Mouse (Mus musculus): Measurements from ENCODE around the gene 5730409E04Rik.

The 5730409E04Rik gene

GRCm38 (mm10) chr4:126632668-126633067, 23.1 kb downstream of the 5730409E04Rik start:
- intact Hi-C loops (cut with DNase I) = loop anchor here (2.0 kb wide), 1 partner anchor 108 kb away; no protein-coding TSS in a partner anchor

DNA sequence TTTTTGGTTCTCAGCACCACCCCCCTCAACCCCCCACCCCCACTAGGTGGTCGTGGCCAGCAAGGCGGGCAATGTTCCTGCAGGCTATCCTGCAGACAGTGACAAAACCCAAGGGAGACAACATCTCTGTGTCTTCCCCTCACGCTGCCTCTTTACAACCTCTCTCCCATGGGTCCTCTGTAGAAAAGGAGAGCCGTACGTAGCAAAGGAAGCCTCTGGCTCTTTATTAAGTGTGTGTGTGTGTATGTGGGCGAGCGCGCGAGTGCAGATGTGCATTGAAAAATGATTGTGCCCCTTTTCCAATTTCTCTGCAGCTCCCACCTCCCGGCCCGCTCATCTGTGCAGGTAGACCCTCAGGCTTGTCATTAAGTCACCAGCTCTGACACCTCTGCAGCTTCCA, 26.7 kb downstream of the 5730409E04Rik start:
- intact Hi-C loops (cut with DNase I) = no loop called here

DNA sequence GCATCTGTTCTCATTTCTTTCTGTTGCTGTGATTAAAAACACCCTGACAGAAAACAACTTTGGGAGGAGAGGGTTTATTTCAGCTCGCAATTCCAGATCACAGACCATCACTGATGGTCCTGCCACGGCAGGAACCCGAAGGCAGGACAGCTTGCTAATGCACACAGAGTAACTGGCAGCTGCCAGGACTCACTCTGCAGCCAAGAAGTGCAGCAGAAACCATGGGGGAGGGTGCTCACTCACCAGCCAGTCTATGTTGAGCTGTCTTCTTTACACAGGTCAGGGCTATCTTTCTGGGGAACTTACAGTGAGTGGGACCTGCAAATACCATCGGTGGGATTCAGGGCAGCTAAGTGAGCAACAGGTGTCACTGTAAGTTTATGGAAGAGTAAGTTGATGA, 27.8 kb downstream of the 5730409E04Rik start:
- intact Hi-C loops (cut with DNase I) = no loop called here

DNA sequence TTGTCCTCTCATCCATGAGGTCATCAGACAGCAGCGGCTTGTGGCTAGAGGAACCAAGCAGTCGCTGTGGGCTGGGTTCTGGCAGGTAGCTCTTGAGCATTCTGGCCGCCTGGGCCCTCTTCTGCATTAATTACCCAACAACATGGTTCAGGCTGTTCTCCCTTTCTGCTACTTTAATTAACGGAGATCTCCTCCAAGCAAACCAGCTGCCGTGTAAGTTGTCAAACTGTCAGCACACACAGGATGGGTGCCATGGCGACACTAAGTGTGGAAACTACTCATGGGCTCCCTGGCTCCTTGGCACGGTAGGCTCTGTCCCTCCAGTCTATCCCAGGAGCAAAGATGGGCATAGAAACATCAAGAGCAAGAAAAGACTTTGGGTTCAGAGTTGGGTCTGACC, 29.7 kb downstream of the 5730409E04Rik start:
- intact Hi-C loops (cut with DNase I) = no loop called here

- intact Hi-C loops (cut with DNase I) = no loop called here
Observed at GRCm38 (mm10) chr4:126641901-126642300, 32.3 kb downstream of the 5730409E04Rik start.

DNA sequence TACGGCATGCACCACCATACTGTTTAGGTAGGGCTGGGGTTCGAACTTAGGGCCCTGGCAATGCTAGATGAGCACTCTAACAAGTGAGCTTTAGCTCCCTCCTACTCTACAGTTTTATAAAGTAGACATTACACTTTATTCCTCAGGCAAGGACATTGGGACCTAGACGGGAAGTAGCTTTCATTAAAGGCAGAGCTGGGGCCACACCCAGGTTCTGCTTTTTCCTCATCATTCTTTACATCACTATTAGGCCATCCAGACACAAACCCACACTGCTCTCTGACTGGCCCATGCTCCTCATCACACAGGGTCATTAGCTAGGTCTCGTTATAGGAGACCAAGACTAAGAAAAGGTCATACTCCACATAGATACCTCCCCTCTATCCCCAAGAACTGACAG, 34.2 kb downstream of the 5730409E04Rik start:
- intact Hi-C loops (cut with DNase I) = no loop called here

GRCm38 (mm10) chr4:126644333-126644963, 34.8 kb downstream of the 5730409E04Rik start:
- intact Hi-C loops (cut with DNase I) = no loop called here

GRCm38 (mm10) chr4:126647996-126648910, 38.6 kb downstream of the 5730409E04Rik start:
- intact Hi-C loops (cut with DNase I) = no loop called here

DNA sequence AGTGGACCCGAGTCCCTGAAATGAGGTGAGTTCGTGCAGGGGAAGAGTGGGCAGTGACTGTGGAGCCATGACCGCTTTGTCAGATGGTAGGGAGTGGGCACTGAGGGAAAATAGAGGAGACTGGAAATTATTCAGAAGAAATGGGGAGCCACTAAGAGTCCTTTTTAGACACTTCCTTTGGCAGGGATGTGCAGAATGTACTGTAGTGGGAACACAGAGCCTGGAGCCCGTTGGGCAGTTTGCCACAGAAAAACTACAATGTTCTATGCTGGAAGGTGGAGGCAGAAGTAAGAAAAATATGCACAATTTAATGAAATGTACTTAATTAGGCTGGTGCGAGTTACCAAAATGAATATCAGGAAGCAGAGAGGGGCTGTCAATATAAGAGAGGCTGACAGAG, 43.5 kb downstream of the 5730409E04Rik start:
- intact Hi-C loops (cut with DNase I) = no loop called here

- intact Hi-C loops (cut with DNase I) = no loop called here
Observed at GRCm38 (mm10) chr4:126655356-126655755, 45.7 kb downstream of the 5730409E04Rik start.

DNA sequence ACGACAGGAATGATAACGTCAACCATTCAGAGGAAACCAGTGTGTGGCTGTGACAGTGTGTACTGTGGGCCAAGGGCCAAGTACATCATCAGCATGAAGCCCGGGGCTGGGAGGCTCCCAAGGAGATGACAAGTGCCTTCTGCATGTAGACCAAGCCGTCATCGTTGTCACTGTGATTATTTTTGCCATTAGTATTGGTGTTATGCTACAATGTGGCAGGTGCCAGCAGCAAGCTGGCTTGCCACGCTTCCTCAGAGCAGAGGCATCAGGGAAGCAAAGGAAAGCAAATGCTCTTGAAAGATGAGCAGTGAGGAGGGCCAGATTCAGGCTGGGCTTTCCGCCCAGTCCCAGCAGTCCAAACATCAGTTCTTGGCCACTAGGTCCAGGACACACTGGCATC, 51.6 kb downstream of the 5730409E04Rik start:
- intact Hi-C loops (cut with DNase I) = no loop called here

Small RNA genes within 50 kb of the gene (microRNA-seq; reads per million reads assigned to microRNA genes)
- gene Mir7119 = 0 reads per million in 2 experiments
